Mouse (Mus musculus): ENCODE data around the gene Cluh. TPM values are rescaled to one million over a fixed set of nuclear protein-coding genes. Genes with fewer than 3 reads are reported as not detected.

Cluh gene
- total RNA-seq, 2 experiments from 2014 or later, result 64.3 to 90.8 TPM

DNA sequence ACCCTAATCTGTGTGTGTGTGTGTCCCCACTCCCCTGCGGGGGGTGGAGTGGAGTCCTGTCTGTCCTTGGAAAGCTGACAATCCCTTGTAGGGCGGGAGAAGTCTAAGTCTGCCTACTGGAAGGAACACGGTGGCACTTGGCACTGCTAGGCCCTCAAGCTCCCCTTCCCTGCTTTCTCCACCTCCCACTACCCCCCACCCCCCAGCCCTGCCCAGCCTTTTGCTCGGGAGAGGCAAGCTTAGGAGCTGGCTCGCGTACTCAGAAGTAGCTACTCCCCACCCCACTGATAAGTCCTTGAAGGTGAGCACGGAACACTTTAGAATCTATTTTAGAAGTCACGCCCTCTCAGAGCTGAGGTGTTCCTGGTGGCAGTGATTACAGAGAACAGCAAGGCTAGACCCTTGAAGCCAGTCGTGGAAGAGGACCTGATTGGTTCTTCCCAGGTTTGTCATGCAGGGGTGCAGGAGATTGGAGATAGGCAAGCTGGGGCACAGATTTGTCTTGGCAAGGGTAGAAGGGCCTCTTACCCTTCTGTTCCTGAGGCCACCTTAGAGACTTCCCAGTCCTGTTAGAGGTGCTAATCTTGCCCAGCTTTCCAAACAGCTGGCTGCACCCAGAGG, 10.4 kb upstream of the Cluh start:
- no peak for ATAC-seq (replicated peaks; ENCODE audit: low FRiP score, low TSS enrichment, poor library complexity, severe bottlenecking)

DNA sequence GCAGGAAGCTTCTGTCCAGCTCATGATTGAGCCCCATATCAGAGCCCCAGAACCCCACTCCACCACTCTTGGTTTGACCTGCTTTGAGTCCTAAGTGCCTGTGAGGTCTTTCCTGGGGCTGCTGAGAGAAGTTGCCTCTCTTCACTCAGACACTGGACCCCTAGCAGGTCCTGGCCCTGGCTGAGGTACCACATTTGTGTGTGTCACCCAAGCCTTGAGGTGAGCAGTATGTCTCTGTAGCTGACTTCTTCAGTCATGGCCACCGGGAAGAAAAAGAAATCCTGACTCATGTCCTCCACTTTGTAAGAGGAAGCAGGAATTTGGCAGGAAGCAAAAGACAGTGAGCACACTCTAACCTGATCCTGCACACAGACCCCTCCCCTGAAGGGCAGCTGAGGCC, 9.7 kb upstream of the Cluh start:
- no peak for ATAC-seq (replicated peaks; ENCODE audit: low FRiP score, low TSS enrichment, poor library complexity, severe bottlenecking)

DNA sequence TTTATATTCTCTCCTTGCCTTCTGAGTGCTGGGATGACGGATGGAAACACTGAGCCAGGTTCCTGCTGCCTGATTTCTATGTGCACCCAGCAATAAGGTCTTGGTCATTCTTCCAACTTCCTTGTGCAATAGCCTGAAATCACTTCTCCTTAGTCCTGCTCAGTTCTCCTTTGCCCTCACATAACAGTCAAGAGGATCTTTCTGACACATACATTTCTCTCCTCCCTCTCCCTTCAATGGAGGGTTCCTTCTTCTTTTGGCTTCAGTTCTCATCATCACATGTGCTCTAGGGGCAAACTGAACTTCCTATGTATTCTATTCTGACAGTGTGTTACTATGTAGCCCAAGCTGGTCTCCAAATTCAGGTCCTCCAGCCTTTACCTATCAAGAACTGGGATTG, 1.3 kb upstream of the Cluh start:
- no peak for ATAC-seq (replicated peaks; ENCODE audit: low FRiP score, low TSS enrichment, poor library complexity, severe bottlenecking)

- peak; percentile 59 for ATAC-seq (replicated peaks; ENCODE audit: low FRiP score, low TSS enrichment, poor library complexity, severe bottlenecking)
Observed at GRCm38 (mm10) chr11:74648676-74649075, 619 bp upstream of the Cluh start.

DNA sequence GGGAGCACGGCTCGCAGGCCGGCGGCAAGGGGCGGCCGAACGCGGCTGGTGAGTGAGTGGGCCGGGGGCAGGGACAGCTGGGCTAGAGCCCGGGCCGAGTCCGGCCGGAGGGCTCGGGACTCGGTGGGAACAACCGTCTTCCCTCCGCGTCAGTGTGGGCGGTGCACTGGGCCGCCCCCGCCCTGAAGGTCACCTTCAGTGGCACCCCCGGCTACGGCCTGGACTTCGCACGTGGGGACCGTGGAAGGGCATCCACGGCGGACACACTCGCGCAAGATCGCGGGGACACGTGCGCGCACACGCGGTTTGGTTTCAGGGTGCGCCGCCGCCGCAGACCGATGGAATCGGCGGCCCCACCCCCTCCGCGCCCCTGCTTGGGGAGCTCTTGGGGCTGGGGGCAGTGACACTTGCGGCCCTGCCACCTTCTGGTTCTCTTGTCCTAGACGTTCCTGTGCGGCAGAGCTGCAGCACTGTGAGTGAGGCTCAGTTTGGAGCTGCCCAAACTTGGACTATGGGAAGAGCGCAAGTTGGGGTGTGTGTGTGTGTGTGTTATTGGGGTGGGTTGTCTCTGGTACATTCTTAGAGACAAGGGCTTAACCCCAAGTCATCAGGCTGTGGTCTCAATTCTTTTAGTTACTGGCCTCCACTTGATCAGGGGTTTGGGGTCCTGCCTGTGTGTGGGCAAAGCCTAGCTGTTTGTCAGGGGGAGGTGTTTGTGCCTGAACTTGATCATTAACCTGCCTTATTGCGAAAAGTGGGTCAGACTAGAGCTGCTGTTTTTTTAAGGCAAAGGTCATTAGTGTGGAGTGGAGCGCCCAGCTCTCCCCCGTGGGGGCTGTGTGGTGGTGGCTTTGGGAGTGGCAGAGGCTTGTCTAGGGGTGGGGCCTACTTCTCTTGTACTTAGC, 604 bp downstream of the Cluh start:
- ATAC-seq (replicated peaks; ENCODE audit: low FRiP score, low TSS enrichment, poor library complexity, severe bottlenecking), result peak; percentile 62

- ATAC-seq (replicated peaks; ENCODE audit: low FRiP score, low TSS enrichment, poor library complexity, severe bottlenecking), result no peak
Observed at GRCm38 (mm10) chr11:74650576-74651100, 1.3 kb downstream of the Cluh start.

DNA sequence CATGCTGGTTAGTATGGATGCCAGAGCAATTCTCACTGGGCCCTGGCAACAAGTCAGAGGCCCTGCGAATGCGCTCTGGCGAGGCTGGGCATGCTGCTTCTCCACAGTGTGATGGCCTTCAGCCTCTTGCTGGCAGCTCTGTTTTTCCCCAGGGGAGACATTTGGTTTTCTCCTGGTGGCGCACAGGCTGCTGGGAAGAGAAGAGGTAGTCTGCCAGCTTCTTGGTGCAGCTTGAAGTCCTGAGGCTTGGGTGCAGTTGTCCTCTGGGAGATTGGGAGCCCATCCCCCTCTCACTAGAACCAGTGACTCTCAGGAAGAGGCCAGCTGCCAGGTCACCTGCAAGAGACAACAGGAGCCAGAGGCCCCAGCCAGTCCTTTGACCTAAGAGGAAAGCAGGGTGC, 3.5 kb downstream of the Cluh start:
- no peak for ATAC-seq (replicated peaks; ENCODE audit: low FRiP score, low TSS enrichment, poor library complexity, severe bottlenecking)

GRCm38 (mm10) chr11:74653385-74653784, 4.1 kb downstream of the Cluh start:
- ATAC-seq (replicated peaks; ENCODE audit: low FRiP score, low TSS enrichment, poor library complexity, severe bottlenecking), result no peak

- ATAC-seq (replicated peaks; ENCODE audit: low FRiP score, low TSS enrichment, poor library complexity, severe bottlenecking), result no peak
Observed at GRCm38 (mm10) chr11:74655941-74656340, 6.6 kb downstream of the Cluh start.

DNA sequence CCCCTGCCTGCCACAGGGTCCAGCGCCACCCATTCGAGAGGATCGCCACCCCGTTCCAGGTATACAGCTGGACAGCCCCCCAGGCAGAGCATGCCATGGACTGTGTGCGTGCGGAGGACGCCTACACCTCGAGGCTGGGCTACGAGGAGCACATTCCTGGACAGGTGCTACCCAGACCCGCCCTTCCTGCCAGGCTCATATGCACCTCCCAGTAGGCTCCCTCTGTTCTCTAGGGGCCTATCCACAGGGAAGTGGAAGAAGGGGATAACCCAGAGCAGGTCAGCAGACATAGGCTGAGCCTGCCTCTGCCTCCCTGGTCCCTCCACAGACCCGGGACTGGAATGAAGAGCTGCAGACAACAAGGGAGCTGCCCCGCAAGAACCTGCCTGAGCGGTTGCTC, 11.0 kb downstream of the Cluh start:
- no peak for ATAC-seq (replicated peaks; ENCODE audit: low FRiP score, low TSS enrichment, poor library complexity, severe bottlenecking)

DNA sequence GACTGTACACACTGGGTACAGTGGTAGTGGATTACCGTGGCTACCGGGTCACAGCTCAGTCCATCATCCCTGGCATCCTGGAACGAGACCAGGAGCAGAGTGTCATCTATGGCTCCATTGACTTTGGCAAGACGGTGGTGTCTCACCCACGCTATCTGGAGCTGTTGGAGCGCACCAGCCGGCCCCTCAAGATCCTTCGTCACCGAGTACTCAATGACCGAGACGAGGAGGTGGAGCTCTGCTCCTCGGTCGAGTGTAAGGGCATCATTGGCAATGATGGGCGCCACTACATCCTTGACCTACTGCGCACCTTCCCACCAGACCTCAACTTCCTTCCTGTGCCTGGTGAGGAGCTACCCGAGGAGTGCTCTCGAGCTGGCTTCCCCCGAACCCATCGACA, 12.3 kb downstream of the Cluh start:
- ATAC-seq (replicated peaks; ENCODE audit: low FRiP score, low TSS enrichment, poor library complexity, severe bottlenecking), result no peak

GRCm38 (mm10) chr11:74662221-74662620, 12.9 kb downstream of the Cluh start:
- ATAC-seq (replicated peaks; ENCODE audit: low FRiP score, low TSS enrichment, poor library complexity, severe bottlenecking), result no peak

DNA sequence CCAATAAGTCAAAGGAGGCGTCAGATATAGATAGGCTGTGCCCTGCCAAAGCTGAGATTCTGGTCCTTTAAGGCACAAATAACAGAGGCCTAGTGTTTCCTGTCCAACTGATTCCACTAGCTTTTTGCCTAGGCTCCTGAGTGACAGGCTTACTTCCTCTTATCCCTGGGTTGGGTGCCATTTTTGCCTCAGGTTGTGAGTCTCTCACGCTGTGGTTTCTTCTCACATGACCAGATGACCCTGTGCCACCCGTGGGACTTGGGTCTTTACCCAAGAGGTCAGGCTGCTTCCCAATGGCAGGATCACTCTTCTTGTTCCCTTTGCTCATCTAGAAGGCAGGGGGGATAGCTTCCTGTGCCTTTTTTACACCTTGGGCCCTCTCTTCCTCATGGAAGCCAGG, 15.0 kb downstream of the Cluh start:
- ATAC-seq (replicated peaks; ENCODE audit: low FRiP score, low TSS enrichment, poor library complexity, severe bottlenecking), result no peak

- no peak for ATAC-seq (replicated peaks; ENCODE audit: low FRiP score, low TSS enrichment, poor library complexity, severe bottlenecking)
Observed at GRCm38 (mm10) chr11:74664906-74665305, 15.6 kb downstream of the Cluh start.

DNA sequence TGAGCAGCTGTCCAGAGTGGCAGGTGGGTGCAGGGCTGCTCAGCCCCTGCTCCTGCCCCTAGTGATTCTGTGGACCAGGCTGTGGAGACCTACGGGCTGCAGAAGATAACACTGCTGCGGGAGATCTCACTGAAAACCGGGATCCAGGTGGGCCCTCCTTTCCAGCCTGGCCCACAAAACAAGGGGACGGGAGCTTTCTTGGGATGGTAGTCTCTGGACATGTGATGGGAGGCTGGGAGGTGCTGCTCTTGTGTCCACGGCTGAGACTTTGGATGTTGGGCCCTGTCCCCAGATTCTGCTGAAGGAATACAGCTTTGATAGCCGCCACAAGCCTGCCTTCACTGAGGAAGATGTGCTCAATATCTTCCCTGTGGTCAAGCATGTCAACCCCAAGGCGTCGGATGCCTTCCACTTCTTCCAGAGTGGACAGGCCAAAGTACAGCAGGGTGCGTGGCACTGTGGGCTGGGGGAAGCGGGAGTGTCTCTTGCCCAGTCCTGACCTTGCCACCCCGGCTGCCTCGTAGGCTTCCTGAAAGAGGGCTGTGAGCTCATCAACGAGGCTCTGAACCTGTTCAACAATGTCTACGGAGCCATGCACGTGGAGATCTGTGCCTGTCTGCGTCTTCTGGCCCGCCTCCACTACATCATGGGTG, 16.5 kb downstream of the Cluh start:
- ATAC-seq (replicated peaks; ENCODE audit: low FRiP score, low TSS enrichment, poor library complexity, severe bottlenecking), result no peak

- no peak for ATAC-seq (replicated peaks; ENCODE audit: low FRiP score, low TSS enrichment, poor library complexity, severe bottlenecking)
Observed at GRCm38 (mm10) chr11:74666284-74666652, 17.0 kb downstream of the Cluh start.

GRCm38 (mm10) chr11:74666776-74667581, 17.7 kb downstream of the Cluh start:
- ATAC-seq (replicated peaks; ENCODE audit: low FRiP score, low TSS enrichment, poor library complexity, severe bottlenecking), result no peak

DNA sequence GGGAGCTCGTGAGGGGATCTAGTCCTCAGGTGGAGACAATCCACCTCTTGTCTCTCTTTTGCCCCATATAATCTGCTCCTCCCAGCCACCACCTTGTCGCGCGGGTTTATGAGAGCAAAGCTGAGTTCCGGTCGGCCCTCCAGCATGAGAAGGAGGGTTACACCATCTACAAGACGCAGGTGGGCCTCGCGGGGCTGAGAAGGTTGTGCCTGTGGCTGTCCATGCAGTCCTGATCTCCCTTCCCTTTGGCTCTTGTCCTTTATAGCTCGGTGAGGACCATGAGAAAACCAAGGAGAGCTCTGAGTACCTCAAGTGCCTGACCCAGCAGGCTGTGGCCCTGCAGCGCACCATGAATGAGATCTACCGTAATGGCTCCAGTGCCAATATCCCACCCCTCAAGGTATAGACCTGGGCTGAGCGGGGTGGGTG, 18.3 kb downstream of the Cluh start:
- ATAC-seq (replicated peaks; ENCODE audit: low FRiP score, low TSS enrichment, poor library complexity, severe bottlenecking), result no peak

DNA sequence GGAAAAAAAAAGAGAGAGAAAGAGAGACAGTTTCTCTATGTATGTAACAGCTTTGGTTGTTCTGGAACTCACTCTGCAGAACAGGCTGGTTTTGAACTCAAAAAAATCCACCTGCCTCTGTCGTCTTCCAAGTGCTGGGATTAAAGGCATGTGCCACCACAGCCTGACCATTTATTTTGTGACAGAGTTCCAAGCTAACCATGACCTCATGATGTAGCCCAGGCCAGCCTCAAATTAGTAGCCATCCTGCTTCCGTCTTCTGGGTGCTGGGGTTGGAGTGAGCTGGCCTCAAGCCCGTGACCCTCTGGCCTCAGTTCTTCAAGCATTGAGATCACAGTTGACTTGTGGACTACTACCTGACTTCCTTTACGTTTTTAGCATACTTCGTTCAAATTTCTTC, 19.2 kb downstream of the Cluh start:
- ATAC-seq (replicated peaks; ENCODE audit: low FRiP score, low TSS enrichment, poor library complexity, severe bottlenecking), result no peak

GRCm38 (mm10) chr11:74668971-74669370, 19.7 kb downstream of the Cluh start:
- ATAC-seq (replicated peaks; ENCODE audit: low FRiP score, low TSS enrichment, poor library complexity, severe bottlenecking), result no peak

Measured in megakaryocyte-erythroid progenitor cell, adult 5-6 weeks (primary cell).